8 mouse cellular contexts compared by ENCODE assay signal in genomic region chr3:155962496-155962895, GRCm38 (mm10).
DNase-seq lines count a peak whose midpoint lies in the region; ATAC-seq and TF ChIP-seq lines count a peak whose summit lies in the region.
"Not testable (repeated sequence)": the region's sequence is repeated elsewhere in the genome, so short reads cannot be mapped to it uniquely, and the experiment has no call there.

No protein-coding gene starts in this region.

- peak overlapping the region; percentile 67; the same call in 1 of the 2 replicates for H3K27ac ChIP-seq in ES-E14 (ENCODE audit: insufficient read depth, low read depth, low read length, poor library complexity, severe bottlenecking)
- not testable (repeated sequence) for H3K27ac ChIP-seq in kidney, embryonic 15.5 days; stomach, postnatal 0 days (replicated peaks)

- H3K27me3 ChIP-seq in kidney, embryonic 15.5 days; stomach, postnatal 0 days (ENCODE audit: control insufficient read depth, insufficient read depth, low read length): not testable (repeated sequence)

- not testable (repeated sequence) for TF ChIP-seq EP300 in stomach, postnatal 0 days (optimal IDR thresholded peaks at IDR 0.05)

- peak; percentile 80 for ATAC-seq in common myeloid progenitor, adult 5-6 weeks (replicated peaks; ENCODE audit: low read depth, poor library complexity, severe bottlenecking)
- peak; percentile 64 to 71 for ATAC-seq in hematopoietic stem cell, adult 5-6 weeks (replicated peaks in 1 of 2; ENCODE audit: insufficient read depth in 1 of 2, low FRiP score in 2 of 2, low TSS enrichment in 1 of 2, low read depth in 1 of 2, poor library complexity in 2 of 2, severe bottlenecking in 2 of 2)
- ATAC-seq in kidney, embryonic 15.5 days (replicated peaks; ENCODE audit: low FRiP score) = peak; percentile 58; the same call in 1 of the 2 replicates
- ATAC-seq in megakaryocyte progenitor cell, adult 5-6 weeks (replicated peaks; ENCODE audit: poor library complexity) = peak; percentile 74
- ATAC-seq in stomach, postnatal 0 days (ENCODE audit: low FRiP score, low TSS enrichment) = peak; percentile 97

- not testable (repeated sequence) for H3K4me2 ChIP-seq in kidney, embryonic 15.5 days; stomach, postnatal 0 days (replicated peaks; ENCODE audit: low read depth)

- H3K4me1 ChIP-seq in ES-E14 (ENCODE audit: control insufficient read depth in 2 of 2, insufficient read depth in 2 of 2, low read length in 2 of 2, poor library complexity in 1 of 2); kidney, embryonic 15.5 days; stomach, postnatal 0 days (replicated peaks; ENCODE audit: control insufficient read depth, insufficient read depth): not testable (repeated sequence)

- DNase-seq in 3T3-L1 (ENCODE audit: low read depth, low spot score) (peak; percentile 77), ES-E14 (ENCODE audit: low read depth, low spot score) (peak; percentile 6), WW6 (ENCODE audit: low read depth, low spot score) (peak; percentile 9)
- DNase-seq in stomach, postnatal 0 days (ENCODE audit: low spot score) = peak; percentile 54

- TF ChIP-seq CTCF in stomach, postnatal 0 days (IDR thresholded peaks at IDR 0.05; ENCODE audit: low read depth) = not testable (repeated sequence)

- H3K9ac ChIP-seq in ES-E14 (ENCODE audit: insufficient read depth, low read depth, low read length, poor library complexity, severe bottlenecking); kidney, embryonic 15.5 days; stomach, postnatal 0 days (ENCODE audit: low read length): not testable (repeated sequence)

- 44% methylated on average over 2 of the region's 2 CpGs for WGBS in kidney, embryonic 15.5 days
- WGBS in stomach, postnatal 0 days = 35% methylated on average over 2 of the region's 2 CpGs

- H3K4me3 ChIP-seq in ES-E14 (ENCODE audit: insufficient read depth in 1 of 2, low read depth in 1 of 2, low read length in 2 of 2, poor library complexity in 1 of 2, severe bottlenecking in 1 of 2); kidney, embryonic 15.5 days (replicated peaks); stomach, postnatal 0 days (ENCODE audit: low read depth, low read length): not testable (repeated sequence)

- H3K9me3 ChIP-seq in ES-E14 (ENCODE audit: control insufficient read depth, insufficient read depth, low read depth, low read length); kidney, embryonic 15.5 days (replicated peaks); stomach, postnatal 0 days (ENCODE audit: control insufficient read depth, low read length): not testable (repeated sequence)

- H3K36me3 ChIP-seq in ES-E14 (ENCODE audit: control insufficient read depth, insufficient read depth, low read length, poor library complexity, severe bottlenecking); kidney, embryonic 15.5 days; stomach, postnatal 0 days (ENCODE audit: control insufficient read depth, insufficient read depth, low read length): not testable (repeated sequence)

- in situ Hi-C loops in ES-E14 (cut with MboI; ENCODE audit: low sequenced_read_pairs in 2 of 2, unreplicated experiment in 2 of 2) = not testable (repeated sequence)

Comparison
In these comparisons a context has a peak if more than half of its experiments do, and no peak if none do; other contexts are left out.
1. DNase-seq: peak in every context shown above with its lines; median percentile 77 in 3T3-L1; 54 in stomach, postnatal 0 days; 9 in WW6; 6 in ES-E14.